Mouse (Mus musculus) liver, embryonic 14 days (tissue): Measurements from ENCODE around the gene Adgb. TPM values are rescaled to one million over a fixed set of nuclear protein-coding genes. Genes with fewer than 3 reads are reported as not detected.

ENCODE experiments used
- polyA plus RNA-seq: library from polyadenylated mRNA; depleted of rRNA; stranded (reverse); fragments of >200 nt; gene quantifications from 2 replicates; pipeline ENCODE4 v1.2.3, GENCODE M21; 2012; rRNA removed

Gene Adgb
- 0.43 and 0.77 TPM in 2 replicates for polyA plus RNA-seq

DNA sequence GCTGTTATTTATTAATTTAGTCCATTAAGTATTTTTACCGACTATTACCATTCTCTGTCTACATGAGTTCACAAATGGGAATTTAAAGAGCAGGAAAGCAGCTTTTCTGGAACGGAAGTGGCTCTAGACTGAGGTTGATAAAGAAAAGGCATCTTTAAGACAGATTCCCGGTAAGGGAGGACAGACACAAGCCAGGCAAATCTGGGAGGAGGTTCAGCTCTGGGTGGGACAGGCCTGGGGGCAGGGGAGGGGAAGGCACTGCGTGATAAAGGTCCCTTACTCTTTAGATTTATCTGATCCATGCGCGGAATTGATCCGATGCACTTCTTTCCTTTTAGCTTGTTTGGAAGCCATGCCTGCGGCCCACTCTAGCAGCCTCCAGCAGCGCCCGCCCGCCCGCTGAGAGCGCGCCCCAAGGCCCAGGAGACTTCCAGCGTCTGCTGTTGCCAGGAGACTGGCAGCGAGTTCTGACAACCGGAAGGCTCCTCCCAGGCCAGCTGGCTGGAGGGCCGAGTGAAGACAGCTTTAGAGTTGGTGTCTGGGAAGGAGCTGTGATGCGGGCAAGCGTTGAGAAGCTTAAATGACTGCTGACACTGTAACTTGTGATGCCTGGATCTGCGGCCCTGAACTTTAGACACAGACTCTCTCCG, at the start of gene Adgb:
Gene Adgb, minus strand, starts transcription at position 366 of the 650 bp plus-strand sequence.

Other genes with a start within 250 kb of the Adgb start
- gene Rab32, start 85.9 kb upstream of the Adgb start, polyA plus RNA-seq, result 8.0 and 10.1 TPM in 2 replicates
- not detected in 2 replicates for gene Gm10944, start 209.0 kb upstream of the Adgb start, polyA plus RNA-seq